Mouse (Mus musculus): ENCODE measurements around the gene Sphkap.

Sphkap gene

DNA sequence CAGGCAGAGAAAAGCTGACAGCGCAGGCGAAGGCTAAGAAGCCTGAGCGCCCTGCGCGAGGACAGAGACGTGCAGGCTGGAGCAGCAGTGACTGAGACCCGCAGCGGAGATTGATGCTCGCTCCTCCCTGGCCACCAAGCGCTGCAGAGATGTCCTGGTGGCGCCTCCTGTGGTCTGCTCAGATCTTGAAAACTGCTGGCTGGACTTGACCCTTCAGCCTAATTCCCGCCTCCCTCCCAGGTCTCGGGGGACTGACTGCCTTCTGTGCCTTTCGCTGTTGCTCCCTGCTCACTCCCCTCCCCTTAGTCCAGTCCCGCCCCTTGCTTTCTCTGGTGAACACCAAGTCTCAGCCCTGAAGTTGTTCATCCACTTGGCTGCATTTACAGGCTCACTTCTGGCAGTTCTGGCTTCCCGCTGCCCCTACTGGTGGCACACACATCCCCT is at the start of gene Sphkap:
TSS of gene Sphkap (minus strand) at position 180 of the 444 bp plus-strand sequence.
- DNase-seq (ENCODE audit: low spot score), result no peak

GRCm38 (mm10) chr1:83451291-83451690 is 43.3 kb upstream of the Sphkap start:
- no peak for DNase-seq (ENCODE audit: low spot score)

GRCm38 (mm10) chr1:83440422-83440821 is 32.4 kb upstream of the Sphkap start:
- DNase-seq (ENCODE audit: low spot score), result no peak

DNA sequence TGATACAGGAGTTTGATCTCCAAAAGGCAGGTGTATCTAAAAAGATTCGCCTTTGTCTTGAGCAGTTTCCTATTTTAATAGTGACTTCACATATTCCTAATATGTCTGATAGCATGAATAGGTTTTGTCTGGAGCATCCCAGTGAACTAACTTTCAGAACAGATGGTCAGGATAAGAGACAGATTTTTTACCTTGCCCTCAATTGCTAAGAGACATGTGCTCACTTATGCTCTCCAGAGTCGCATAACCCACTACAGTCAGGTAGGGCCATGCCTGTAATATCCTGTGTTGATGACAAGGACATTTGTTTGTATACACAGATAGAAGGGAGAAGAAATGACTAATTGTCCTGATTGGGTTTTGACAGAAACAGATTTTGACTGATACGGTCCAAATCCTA is 25.9 kb upstream of the Sphkap start:
- DNase-seq (ENCODE audit: low spot score), result no peak

- DNase-seq (ENCODE audit: low spot score), result no peak
Measured at GRCm38 (mm10) chr1:83429866-83430265, 21.9 kb upstream of the Sphkap start.

- no peak for DNase-seq (ENCODE audit: low spot score)
Measured at GRCm38 (mm10) chr1:83407616-83408015, 384 bp downstream of the Sphkap start.

DNA sequence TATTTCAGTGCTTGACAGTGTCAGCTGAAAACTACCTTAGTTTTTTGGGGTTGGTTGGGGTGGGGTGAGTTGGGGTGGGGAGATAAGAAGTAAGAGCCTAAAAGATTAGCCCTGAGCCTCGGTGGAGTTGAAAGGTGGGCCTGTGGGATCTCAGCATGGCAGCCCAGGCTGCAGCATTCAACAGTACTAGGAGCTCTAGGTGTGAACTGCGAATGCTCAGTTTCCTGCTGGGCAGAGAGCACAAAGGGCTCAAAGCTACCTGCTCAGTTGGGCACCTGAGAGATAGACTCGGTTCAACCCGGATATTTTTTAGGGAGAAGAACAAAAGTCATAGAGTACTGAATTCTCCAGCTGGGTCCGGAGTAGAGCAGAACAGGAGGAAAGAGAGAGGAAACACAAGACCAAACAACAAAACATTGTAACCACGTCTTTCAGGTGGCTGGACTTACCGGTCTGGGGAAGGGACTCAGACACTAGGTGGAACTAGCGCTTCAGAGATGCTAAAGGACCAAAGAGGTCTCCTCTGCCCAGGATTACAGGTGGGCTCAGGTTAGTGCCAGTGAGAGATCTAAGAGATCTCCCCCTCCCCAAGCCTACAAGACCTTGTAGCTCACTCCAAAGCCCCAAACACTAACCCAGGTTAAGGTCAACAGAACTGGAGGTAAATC is 984 bp downstream of the Sphkap start:
- no peak for DNase-seq (ENCODE audit: low spot score)

GRCm38 (mm10) chr1:83401079-83401478 is 6.9 kb downstream of the Sphkap start:
- no peak for DNase-seq (ENCODE audit: low spot score)

DNA sequence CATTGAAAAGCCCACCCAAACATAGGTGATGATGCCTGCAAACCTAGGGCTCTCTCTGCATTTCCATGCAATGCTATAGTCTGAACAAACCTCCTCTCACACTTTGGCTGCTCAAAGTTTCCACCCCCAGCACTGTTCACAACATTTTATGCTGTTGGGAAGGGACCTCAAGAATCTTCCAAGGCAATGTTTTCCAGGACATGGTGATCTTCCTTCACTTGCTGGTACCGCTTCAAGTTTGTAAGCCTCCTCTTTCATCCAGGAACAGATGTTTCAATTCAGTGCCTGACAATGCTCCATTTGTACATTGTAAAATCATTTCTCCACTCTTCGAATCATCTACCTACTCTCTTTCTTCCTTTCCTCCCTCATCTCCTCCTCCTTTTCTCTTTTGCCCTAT is 11.7 kb downstream of the Sphkap start:
- no peak for DNase-seq (ENCODE audit: low spot score)

DNA sequence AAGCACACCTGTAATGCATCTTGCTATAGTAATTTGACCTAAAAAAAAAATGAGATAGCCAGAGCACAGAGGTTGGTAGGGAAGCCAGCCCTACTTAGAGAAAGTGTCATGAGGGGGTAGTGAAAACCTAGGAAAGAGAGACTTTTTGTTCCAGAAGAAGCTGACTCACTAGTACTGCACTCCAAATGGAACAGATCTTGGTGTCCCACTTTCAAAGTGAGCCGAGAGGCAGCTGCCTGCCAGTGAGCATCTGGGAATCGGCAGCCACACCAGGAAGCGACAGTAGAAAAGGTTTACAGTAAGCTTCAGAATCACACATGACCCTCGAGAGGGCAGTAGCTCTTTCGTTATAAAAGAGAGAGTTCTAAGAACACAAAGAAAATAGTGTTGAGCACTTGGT is 12.4 kb downstream of the Sphkap start:
- DNase-seq (ENCODE audit: low spot score), result no peak

DNA sequence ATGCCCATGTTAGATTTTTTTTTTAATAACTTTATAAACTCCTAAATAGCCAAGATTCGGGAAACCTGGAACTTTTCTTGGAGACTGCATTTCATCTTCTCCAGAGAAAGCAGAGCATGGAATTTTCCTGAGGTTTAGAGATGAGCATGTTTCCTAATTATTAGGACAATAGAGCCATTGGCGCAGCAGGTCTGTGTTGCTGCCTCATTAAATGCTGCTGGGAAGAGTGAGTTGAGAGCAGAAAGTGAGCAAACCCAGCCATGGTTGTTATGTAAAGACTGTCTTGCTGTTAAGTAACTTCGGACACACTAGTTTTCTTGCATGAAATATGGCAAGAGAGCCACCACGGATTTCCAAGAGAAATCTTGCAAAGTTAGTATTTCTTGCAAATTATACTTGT is 18.6 kb downstream of the Sphkap start:
- DNase-seq (ENCODE audit: low spot score), result no peak

- no peak for DNase-seq (ENCODE audit: low spot score)
Measured at GRCm38 (mm10) chr1:83377404-83377803, 30.6 kb downstream of the Sphkap start.

DNA sequence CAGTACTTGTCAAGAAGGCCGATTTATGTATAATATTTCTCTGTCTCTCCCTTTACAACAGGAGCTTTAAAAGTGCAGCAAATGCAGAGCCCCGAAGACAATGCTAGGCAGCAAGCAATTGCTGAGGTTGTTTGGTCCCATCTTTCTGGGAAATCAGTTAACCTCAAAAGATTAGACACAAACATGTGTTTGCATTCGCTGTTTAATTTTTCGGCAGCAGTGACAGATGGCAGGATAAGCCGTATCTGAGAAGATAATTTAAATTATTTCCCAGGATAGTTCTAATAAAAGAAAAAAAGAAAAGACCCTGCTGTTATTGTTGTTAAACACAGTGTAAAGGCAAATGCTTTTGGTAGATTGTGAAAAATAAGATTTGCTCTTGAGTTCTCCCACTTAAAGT is 41.5 kb downstream of the Sphkap start:
- DNase-seq (ENCODE audit: low spot score), result no peak

DNA sequence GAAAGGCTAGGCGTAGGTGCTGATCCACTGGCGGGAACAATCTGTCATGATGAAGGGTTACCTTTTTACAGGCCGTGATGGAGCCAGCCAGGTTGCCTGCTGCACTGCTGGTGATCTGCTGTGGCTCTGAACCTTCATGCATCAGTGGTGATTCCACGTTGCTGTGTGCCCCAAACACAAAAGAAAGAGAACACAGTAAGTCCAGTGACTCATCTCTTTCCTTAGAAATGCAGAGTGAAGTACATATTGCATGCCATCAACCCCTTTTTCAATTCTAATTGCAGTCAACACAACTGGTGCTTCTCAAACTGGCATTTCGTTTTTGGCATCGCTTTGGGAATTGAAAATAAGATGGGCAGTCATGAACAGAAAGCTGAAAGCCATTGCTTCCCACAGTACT is 45.8 kb downstream of the Sphkap start:
- DNase-seq (ENCODE audit: low spot score), result no peak

DNA sequence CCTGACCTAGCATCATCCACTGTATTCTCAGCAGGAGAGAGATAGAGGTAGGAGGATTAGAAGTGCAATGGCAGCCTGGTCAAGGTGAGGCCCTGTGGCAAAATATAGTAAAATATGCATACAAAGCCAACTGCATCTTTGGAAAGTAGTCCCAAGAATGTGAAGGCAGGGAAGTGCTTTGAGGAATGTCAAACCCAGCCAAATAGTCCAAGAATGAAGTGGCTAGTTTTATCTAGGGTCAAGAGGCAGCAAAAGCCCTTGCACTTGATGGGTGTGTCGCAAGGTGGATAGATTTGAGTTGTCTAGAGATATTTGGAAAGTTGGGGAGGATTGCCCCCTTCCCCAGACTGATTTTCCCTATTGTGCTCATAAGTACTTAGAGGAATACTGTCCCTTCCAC is 61.5 kb downstream of the Sphkap start:
- DNase-seq (ENCODE audit: low spot score), result no peak

- DNase-seq (ENCODE audit: low spot score), result no peak
Measured at GRCm38 (mm10) chr1:83345572-83345971, 62.4 kb downstream of the Sphkap start.

GRCm38 (mm10) chr1:83345069-83345468 is 62.9 kb downstream of the Sphkap start:
- no peak for DNase-seq (ENCODE audit: low spot score)

DNA sequence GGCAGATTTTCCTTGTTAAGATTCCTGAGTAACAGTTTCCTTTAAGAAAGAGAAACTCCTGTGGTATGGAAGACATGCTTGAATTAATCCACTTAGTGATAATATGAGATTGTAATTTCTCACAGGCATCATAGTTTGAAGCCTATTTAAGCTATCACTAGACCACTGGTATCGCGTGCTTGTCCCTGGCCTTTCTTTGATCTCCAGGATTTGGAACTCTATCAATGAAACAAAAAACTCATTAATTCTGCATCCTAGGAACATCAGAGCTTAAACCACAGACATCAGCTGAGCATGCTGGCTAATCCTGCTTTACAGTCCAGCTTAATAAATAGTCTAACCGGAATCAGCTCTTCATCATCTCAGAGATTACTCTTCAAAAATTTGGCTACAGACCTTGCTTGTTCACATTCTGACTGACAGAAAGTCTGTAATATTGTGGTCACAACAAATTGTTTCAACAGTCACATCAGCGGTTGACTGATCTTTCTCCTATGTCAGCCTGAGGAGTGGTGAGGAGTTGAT is 65.2 kb downstream of the Sphkap start:
- no peak for DNase-seq (ENCODE audit: low spot score)

DNA sequence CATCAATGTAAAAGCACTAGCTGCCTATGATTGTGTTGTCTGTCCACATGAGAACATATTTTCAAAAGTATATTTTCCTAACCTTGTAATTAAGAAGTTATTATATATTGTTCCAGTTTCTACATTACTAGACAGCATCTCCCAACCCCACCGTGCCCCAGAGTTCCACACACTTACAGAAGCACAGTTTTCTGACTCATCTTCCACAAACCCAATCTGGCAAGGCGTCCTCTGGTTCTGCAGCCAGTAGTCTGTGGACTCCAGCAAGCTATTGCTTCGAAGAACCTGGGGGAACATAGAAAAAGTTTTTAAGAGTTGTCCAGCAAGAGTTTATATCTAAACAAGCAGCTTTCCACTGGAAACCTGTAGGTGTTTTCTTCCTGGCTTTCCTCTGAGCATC is 68.6 kb downstream of the Sphkap start:
- no peak for DNase-seq (ENCODE audit: low spot score)

- no peak for DNase-seq (ENCODE audit: low spot score)
Measured at GRCm38 (mm10) chr1:83316917-83317316, 91.1 kb downstream of the Sphkap start.

GRCm38 (mm10) chr1:83315146-83315545 is 92.9 kb downstream of the Sphkap start:
- no peak for DNase-seq (ENCODE audit: low spot score)

DNA sequence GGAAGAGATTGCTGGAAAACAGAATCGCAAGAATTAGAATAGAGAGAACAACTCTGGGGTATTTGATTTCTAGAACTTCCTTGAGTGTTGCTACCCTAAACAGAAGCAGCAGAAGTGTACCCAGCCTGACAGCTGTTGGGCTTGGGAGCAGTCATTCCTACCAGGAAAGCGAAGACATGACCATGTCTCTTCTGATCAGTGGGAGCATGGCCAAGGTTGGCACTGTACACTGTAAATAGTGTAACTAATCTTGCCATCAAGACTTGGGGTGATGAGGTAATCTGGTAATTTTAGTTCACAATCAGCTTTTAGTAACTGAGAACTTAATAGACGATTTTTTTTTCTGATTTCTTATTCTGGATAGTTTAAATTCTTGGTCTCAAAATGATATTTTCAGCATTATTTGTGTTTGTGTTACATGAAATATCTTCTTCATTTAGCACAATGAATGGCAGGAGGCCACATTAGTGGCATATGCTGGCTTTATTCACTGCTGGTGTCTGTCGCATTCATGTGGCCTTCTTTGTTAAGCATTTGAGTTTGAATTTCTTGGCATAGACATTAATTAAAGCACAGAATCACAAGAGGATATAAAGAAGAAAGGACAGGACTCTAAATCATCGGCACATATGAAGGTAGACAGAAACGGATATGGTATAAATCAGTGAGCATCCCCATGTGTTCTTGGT is 96.2 kb downstream of the Sphkap start:
- DNase-seq (ENCODE audit: low spot score), result no peak

Measured in urinary bladder, postnatal 10 days (tissue).